Mouse (Mus musculus) layer of hippocampus, adult 8-10 months (tissue): Measurements from ENCODE around the gene Sfxn5. TPM values are rescaled to one million over a fixed set of nuclear protein-coding genes. Genes with fewer than 3 reads are reported as not detected.

Source experiments
- DNase-seq, 2 experiments: peaks; one replicate each; pipeline ENCODE4 v3.0.0; 2022; ENCODE audit warnings: low spot score in 2 of 2
- total RNA-seq, 4 experiments: library from RNA; stranded (reverse); gene quantifications; 2 replicates each; pipeline ENCODE4 v1.2.4; 2022

The Sfxn5 gene
- total RNA-seq, 4 experiments from 2014 or later: 176 to 205 (median 188) TPM

DNA sequence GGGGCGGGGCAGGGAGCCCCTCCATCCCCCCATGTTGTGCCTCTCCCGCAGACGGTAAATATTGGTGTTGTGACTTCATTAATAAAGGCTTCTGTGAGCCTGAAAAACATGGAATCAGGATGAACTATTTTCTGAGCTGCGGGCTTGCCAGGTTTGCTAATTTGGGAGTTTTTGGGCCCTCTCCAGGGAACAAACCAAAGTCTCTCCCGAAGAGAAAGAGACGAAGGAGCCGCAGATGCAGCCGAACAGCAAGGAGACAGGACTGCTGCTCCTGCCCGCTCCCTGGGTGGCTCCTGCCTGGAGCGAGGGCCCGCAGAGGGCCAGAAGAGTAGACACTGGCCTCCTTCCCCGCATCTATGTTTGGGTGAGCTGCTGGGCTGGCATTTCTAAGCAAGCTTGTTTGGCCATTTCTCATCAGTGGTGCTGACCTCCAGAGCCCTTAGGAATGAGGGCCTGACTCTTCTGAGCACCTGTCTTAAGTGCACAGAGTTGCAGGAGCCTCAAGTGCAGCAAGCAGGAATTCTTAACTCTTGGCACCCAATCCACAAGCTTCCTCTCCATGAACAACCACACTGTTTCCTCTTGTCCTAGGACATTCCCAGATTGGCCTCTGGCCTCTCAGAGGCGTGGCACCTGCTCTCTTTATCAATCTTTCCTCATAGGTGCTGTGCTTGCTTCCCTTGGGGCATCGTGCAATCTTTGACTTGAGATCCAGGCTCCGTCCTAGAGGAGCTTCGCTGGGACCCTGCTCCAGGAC, 126.9 kb downstream of the Sfxn5 start:
- DNase-seq: peak in 1 of 2 experiments; percentile 46

DNA sequence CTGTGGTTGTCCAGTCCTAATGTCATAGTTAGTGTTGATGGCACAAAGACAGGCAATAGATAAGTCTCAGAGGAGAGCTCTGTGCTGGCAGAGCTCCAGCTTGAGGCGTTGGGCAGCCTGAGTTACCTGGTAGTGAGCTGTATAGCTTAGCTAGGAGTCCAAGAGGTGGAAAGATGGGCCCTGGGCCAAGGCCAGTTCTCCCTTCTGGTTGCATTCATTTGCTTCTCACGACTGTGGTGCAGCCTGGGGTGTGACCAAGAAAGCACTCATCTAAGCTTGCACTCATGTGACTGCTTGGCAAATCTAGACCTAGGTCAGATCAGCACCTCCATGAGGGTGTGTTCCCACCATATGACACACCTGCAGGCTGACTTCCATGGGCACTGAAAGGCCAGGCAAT, 135.3 kb downstream of the Sfxn5 start:
- DNase-seq: no peak

DNA sequence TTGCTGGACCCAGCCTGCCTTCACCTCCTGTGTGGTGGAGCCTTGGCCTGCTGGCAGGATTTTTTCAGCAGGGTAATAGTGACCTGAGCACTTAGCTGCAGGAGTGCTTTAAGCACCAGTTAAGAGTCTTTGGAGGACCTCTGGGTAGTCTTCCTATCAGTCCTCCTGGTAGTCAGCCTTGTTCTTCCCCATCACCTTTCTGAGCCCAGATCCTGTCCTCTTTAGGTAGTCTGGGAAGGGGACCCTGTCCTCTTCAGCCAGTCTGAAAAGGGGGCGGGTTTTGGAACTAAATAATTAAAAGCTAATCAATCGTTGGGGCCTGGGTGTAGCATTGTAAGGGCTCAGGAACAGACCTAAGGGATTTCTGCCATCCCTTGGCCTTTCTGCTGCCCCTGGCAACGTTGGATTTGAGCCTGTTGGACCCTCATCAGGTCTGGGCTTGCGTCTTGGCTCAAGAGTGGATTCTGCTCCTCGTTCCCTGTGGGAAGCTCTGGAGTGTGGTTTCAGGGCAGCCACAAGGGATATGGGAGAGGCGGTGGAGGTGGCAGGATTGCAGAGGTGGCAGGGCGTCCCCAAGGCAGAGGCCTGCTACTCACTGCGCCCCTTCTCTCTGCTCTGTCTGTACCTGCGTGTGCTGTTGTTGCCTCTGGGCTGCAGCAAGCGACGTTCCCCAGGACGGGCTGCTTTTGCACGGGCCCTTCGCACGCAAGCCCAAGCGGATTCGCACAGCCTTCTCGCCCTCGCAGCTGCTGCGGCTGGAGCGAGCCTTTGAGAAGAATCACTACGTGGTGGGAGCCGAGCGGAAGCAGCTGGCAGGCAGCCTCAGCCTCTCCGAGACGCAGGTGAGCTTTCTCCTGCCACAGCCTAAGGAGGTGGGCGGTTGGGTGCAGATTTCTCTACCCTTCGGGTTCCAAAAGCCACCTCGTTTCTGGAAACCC, 139.6 kb downstream of the Sfxn5 start:
- no peak for DNase-seq

DNA sequence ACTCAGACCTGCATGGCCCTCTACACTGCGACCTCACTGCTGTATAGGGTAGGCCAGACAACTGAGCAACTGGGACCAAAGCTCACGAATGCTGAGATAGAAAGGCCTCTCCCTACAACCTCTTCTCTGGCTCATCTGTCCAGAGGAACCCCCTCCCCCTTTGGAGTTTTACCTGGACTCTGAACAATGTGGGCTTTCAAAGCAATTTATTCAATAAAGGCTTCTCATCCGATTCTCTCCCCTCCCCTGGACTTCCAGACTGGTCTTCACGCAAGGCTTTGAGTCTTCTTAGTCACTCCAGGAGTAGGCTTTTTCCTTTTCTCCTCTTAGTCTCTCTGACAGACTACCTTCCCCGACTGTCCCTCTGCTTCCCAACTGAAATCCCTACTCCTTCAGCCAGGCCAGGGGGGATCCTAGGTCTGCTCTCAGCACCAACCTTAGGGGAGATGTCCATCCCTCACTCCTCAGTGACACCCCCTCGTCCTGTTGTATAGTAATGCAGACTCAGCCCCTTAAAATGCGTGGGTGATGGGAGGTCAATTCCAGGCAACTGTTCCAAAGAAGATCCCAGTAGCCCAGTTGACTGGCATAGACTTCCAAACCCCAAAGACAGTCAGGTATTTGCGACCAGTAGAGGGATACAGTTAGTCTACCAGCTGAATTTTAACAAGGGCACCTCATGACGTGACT, 141.3 kb downstream of the Sfxn5 start:
- DNase-seq: no peak

DNA sequence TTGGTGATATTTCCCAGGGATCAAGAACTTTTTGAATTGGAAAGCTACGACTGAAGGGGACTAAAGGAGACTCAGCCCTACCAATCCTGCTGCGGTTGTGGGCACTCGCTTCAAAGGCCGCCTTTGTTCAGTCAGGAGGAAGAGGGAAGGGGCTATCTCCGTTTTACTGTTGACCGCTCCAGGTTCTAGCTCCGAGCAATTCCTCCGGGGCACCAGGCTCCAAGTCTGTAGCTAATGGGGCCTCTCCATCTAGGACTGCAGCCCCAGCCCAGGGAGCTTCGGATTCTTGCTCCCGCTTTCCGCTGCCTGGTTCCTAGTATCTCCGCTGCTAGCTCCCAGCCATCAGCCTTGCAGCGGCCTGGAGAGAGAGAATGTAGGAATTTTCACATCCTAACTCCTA, 142.6 kb downstream of the Sfxn5 start:
- no peak for DNase-seq

DNA sequence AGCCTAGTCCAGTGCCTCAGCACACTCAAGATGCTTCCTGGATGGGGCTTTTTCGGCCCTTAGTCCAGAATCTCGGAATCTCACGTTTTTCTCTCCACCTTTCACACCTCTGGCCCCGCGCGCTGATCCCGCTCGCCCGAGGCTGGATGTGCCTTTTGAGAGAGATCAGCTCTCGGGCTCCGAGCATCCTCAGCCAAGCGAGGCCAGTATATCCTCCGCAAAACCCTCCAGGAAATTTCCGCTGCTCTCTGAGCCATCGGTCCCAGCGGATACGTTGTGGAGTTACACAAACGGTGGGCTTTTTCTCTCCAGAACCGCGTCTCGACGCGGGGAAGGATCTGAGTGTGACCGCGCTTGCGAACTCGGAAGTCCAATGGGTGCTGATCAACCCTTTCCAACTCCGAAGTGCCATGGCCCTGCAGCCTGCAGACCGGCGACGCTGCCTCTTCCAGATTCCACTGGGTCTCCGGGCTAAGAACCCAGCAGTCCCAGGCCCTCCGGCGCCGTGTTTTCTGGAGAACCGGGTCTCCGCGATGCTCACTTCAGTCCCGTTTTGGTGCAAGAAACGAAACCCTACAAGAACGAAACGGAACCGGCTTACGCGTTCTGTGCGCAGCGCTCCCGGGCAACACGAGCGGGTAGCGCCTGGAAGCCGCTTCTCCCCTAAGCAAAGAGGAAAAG, 143.2 kb downstream of the Sfxn5 start:
- peak in 1 of 2 experiments; percentile 42 for DNase-seq

DNA sequence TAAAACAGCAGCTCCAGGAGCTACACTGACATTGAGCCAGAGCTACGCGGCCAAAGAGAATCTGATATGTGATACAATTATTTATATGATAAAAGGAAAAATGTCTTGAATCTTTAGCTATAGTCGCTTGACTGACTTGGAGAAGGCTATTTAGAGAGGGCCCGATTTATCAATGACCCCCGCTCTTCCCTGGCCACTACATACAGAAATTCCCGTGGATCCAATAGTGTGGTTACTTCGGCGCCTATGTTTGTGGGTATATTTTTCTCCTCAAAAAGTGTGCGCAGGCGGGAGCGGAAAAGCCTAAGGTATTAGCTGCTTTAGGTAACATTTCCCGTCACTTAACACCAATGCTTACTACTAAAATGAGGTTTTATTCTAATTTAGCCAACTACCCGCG, 143.9 kb downstream of the Sfxn5 start:
- no peak for DNase-seq

DNA sequence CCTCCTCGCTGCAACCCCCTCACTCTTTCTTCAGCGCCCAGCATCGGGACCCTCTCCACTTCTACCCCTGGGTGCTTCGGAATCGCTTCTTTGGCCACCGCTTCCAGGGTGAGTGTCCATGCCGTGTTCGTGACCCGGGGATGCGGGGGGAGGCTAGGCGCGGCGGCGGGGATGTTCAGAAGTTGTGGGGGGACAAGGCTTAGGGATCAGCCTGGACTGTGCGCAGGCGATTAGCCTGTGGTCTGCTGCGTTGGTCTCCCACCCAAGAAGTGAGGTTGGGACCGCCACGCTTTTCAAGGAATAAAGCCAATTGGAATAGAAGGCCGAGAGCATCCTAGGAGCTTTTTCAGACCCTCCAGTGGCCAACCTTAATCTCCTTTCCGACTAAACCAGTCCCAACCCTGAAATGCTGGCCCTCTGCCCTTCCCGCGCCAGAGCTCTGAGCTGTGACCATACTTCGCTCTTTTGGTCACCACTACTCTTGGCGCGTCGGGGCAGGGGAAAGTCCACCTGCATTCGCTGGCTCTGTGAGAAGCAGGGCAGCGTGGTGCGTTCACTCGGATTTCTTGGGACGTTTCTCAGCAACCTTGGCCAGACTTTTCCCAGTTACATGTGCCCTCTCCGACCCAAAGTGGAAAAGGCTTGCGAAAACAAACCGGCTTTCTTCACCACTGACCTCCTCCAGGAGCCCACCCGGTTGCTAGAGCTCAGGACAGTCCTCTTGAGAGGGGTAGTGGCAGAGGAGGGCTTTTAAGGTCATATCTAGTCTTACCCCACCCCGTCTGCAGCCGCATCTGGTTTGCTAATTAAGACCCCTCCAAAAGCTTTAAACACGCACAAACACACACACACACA, 144.7 kb downstream of the Sfxn5 start:
- DNase-seq: no peak

DNA sequence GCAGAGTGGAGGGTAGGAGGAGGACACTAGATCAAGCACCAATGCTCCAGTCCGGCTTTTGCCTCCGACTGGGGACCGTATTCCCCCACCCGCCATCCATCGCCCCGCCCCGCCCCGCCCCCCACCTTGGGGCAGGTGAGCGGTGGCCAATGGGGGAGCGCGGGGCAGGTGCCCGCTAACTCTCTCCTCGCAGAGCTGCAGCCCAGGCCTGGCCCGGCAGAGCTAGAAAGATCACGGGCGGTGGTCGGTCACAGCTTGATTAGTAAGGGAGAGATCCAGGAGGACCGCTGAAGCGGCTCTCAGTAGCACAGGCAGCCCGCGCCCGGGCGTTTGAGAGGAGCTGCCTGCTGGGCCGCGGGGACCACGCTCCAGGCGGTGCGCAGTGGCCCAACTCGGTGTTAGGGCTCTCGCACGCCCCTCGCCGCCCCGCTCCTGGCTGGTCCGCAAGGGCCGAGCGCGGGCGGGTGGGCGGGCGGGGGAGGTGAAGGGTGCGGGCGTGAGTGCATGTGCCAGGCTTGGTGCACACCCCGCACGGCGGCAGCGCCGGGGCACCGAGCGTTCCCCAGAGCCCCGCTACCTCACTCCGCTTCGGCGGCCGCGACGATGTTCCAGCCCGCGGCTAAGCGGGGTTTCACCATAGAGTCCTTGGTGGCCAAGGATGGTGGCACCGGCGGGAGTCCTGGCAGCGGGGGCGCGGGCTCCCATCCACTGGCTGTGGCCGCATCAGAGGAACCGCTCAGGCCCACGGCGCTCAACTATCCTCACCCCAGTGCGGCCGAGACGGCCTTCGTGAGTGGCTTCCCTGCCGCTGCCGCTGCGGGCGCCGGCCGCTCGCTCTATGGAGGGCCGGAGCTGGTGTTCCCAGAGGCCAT, 145.6 kb downstream of the Sfxn5 start, which contains the start of gene Emx1:
Gene Emx1 (plus strand): TSS at position 99 of the 872 bp plus-strand sequence.
- DNase-seq: peak in 1 of 2 experiments; percentile 54

DNA sequence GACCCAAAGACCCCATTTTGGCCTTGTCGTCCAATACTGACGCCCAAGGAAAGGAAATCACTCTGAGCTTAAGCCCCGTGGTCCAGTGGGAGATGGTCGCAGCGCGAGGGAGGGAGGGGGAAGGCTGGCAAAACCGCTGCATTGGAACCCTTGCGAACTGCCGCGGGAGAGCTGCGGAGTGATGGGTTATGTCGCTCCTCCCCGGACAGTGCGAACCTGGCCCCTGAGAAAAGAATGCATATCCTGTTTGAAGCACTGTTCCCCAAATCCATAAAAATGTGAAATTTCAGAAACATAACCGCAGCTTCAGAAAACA, 146.5 kb downstream of the Sfxn5 start:
- DNase-seq: no peak

DNA sequence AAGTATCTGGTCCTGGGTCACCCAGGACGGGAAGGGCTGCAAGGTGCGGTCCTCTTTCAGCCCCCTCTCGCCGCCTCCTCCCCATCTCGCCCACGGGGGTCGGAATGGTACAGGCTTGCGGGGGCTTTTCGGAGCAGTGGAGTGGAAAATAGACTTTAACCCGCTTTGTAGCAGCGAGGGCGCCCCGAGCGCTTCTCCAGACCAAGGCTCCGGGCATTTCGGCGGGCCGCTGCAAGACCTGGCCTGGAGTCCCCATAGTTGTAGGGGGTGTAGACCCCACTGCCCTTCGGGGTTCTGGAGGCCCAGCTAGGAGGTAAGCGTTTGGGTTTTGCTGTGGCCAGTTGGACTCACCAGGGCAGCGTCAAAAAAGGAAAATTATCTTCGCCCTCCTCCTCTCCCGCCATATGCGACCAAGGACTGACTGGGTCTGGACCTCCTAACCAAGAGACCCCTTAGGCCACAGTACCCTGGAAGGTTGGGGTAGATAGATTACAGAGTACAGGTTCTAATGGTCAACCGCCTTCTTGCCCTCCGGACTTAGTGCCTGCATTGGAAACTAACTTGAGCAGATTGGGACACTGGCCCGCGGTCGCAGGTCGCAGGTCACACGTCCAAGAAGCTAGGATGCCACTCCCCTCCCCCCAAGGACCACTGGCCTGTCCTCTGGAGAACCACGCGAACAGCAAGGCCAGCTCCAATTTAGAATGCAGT, 147.0 kb downstream of the Sfxn5 start:
- no peak for DNase-seq

DNA sequence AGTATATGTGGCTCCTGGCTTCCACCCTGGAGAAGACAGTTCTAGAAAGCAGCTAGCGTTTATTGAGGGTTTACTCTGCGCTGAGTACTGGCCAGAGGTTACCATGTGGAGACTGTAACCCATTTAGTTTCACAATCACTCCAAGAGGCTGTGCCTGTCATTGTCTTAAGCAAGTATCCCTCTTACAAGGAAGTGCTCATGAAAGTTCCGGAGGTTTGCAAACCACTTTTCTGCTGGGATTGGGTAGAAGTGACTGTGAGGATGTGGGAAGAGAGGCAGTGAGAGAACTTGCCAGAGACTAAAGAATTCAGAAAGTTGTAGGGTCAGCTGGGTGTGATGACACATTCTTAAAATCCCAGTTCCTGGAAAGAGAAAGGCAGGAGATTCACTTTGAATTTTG, 149.3 kb downstream of the Sfxn5 start:
- no peak for DNase-seq

DNA sequence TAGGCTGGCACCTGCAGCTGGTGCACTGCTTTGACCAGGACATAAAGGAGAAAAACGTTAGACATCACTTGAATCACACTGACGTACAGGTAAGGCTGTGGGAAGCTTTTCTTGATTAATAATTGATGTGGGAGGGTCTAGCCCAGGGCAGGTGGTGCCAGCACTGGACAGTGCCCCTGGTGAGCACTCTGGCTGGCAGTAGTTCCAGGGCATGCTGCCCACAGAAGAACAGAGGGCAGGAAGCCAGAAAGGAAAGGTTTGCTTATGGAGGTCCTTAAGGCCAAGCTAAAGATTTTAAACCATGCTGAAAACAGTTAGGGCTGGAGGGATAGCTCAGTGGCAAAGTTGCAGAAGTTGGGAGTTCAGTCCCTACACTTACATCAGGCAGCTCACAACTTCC, 153.2 kb downstream of the Sfxn5 start:
- DNase-seq: no peak

DNA sequence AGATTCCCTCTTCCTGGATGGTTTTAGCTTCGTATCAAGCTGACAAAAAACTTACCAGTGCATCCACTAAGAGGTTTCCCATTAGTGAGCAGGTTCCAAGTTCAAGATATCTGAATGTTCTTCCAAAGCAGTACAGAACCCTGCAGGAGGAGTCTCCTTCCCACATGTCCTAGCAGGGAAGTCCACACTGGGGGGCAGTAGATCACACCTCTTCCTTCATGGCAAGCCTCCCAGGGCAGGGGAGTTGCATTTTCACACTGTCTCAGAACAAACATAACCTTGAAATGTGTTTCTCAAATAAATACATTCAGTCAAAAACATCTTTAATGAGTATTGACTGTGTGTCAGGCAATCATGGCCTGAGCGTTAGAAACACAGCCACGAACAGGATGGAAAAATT, 153.7 kb downstream of the Sfxn5 start:
- DNase-seq: no peak

DNA sequence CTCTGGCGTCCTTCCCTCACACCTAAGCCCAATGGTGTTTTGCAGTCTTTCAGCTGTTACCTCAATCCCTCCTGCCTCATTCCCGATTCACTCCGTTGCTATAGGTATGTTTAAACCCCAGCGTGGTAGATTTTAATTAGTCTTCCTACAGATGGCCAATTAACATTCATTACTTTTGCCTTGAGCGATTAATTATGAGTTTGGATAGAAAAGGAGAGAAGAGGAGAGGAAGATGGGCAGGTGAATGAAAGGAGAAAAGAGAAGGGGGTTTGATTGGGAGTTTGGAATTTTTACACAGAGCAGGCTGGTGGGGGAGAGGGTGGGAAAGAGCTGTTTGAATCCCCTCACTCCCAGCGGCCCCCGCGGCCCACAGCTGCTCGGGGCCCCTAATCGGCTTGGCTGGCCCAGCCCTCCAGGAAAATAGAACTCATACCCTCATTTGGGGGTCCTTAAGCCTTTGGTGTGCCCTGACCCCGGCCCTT, 167.7 kb downstream of the Sfxn5 start:
- DNase-seq: no peak
